Mouse (Mus musculus) liver, adult 2 months (tissue): ENCODE results near the gene Slc26a1.

Experiments used
- CTCF ChIP-seq: fragments of 200-500 bp; IDR thresholded peaks from 2 replicates; pipeline ENCODE4 v1.5.1; 2011; ENCODE audit warnings: low read depth, low read length, control low read depth
- POLR2A ChIP-seq: fragments of 200-500 bp; IDR thresholded peaks from 2 replicates; pipeline ENCODE4 v1.6.1; 2011; ENCODE audit warnings: low read length, control low read depth; ENCODE audit not compliant: insufficient read depth; ENCODE audit errors: extremely low read depth

DNA sequence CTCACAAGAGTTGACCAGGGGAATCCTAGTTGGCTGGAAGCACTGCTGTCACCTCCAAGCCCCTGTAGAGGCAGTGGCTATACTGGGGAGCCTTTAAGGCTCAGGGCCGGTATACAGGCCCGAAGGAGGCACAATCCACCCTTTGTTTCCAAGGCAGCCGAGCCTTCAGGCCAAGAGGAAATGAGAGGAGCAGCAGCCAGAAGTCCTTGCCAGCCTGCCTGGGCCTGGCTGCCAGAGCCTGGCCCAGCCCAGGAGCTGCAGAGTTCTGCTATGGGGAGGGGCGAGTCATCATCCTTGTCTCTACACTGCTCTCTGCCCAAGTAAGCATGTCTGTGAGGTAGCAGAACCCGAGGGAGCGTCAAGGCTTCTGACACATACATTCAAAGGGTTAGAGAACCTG lies 38.8 kb upstream of the Slc26a1 start:
- TF ChIP-seq CTCF (no peak), POLR2A (no peak)
